Mouse (Mus musculus): ENCODE measurements around the gene Dad1.

DNA sequence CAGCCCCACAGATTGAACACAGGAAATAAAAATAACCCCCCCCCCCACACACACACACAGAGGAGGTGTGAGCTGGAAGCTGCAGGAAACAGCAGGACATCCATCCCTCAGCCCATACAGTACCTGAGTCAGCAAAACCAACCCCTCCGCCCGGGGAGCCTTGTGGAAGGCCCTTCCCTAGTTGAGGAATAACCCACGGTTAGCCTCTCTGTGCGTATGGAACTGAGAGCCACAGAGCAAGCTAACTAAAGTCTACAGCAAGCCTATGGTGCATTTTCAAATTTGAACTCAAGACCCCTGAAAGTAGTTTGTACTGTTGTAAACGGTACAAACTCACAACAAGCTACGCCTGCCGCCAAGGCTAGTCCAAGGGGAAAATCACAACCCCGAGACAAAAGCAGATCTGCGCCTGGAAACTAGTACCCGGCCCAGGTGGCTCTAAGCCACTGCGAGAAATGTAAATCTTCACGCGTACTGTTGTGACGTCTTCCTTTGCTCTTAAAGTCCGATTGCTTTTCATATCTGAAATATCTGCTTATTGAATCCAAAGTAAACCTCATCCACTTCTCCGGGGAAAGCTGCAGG is 20.3 kb downstream of the Dad1 start:
- TF ChIP-seq CTCF (IDR thresholded peaks at IDR 0.05; ENCODE audit: borderline replicate concordance, insufficient read depth, low read length), result no peak
- TF ChIP-seq POLR2A (IDR thresholded peaks at IDR 0.05; ENCODE audit: low read depth, low read length), result no peak

All from embryonic fibroblast, embryonic 13.5 days (primary cell).